Mouse (Mus musculus) erythroblast, embryonic 14.5 days (primary cell): ENCODE results near the gene E2f8.

Experiments used
- GATA1 ChIP-seq: IDR thresholded peaks from 2 replicates; pipeline ENCODE4 v1.6.1; 2012; ENCODE audit warnings: low read length, inconsistent platforms, mixed read lengths
- TAL1 ChIP-seq: IDR thresholded peaks from 3 replicates; pipeline ENCODE4 v1.6.1; 2012; ENCODE audit warnings: low read length, inconsistent platforms, mixed read lengths

GRCm38 (mm10) chr7:48896051-48896450 lies 14.7 kb upstream of the E2f8 start:
- no peak for TF ChIP-seq GATA1
- TF ChIP-seq TAL1 = no peak
